Mouse (Mus musculus) lung, embryonic 14.5 days (tissue): Measurements from ENCODE around the gene Pqbp1. TPM values are rescaled to one million over a fixed set of nuclear protein-coding genes. Genes with fewer than 3 reads are reported as not detected.

Experiments
- ATAC-seq: fragments of 200-750 bp; cut with Nextera tagmentation; 2 replicates; pipeline ENCODE4 v1.8.0; 2017; ENCODE audit warnings: mild to moderate bottlenecking, moderate TSS enrichment, moderate library complexity; ENCODE audit not compliant: insufficient read depth
- DNase-seq: peaks from one replicate; pipeline ENCODE4 v3.0.0-alpha.2; 2015
- H3K27ac ChIP-seq: fragments of 300-500 bp; sonication (generic); 2 replicates; pipeline ENCODE4 v1.5.1; 2014; ENCODE audit warnings: low read depth, mild to moderate bottlenecking, moderate library complexity
- H3K27me3 ChIP-seq: fragments of 300-500 bp; sonication (generic); 2 replicates; pipeline ENCODE4 v1.6.1; 2014; ENCODE audit warnings: low read length, control low read depth; ENCODE audit not compliant: insufficient read depth
- H3K36me3 ChIP-seq: fragments of 300-500 bp; sonication (generic); 2 replicates; pipeline ENCODE4 v1.6.1; 2014; ENCODE audit warnings: control low read depth; ENCODE audit not compliant: insufficient read depth
- H3K4me1 ChIP-seq: fragments of 300-500 bp; sonication (generic); 2 replicates; pipeline ENCODE4 v1.6.1; 2014; ENCODE audit warnings: antibody characterized with exemption, control low read depth; ENCODE audit not compliant: insufficient read depth
- H3K4me2 ChIP-seq: fragments of 300-500 bp; sonication (generic); 2 replicates; pipeline ENCODE4 v1.6.1; 2014; ENCODE audit warnings: mild to moderate bottlenecking
- H3K4me3 ChIP-seq: fragments of 300-500 bp; sonication (generic); 2 replicates; pipeline ENCODE4 v1.5.1; 2014; ENCODE audit warnings: low read depth, low read length
- H3K9ac ChIP-seq: fragments of 300-500 bp; sonication (generic); 2 replicates; pipeline ENCODE4 v1.6.1; 2014
- H3K9me3 ChIP-seq: fragments of 300-500 bp; sonication (generic); 2 replicates; pipeline ENCODE4 v1.6.1; 2016; ENCODE audit warnings: low read depth, low read length, control low read depth
- CTCF ChIP-seq: IDR thresholded peaks from 2 replicates; pipeline ENCODE4 v1.5.1; 2016; ENCODE audit warnings: antibody characterized with exemption, low read depth
- WGBS: fragments of 180-500 bp; shearing (Covaris S2); extraction: QIAGEN DNeasy Blood & Tissue Kit; methylation state at CpG from one replicate; pipeline ENCODE4 v1.1.7; 2014; 5-methylcytosine and 5-hydroxymethylcytosine counted together
- polyA plus RNA-seq: library from polyadenylated mRNA; unstranded; fragments of >200 nt; fragmentation: Nextera tagmentation; extraction: Ambion mirVana; gene quantifications from 2 replicates; pipeline ENCODE4 v1.2.1, GENCODE M21; 2014

The Pqbp1 gene
- polyA plus RNA-seq = 96.0 and 101 TPM in 2 replicates

DNA sequence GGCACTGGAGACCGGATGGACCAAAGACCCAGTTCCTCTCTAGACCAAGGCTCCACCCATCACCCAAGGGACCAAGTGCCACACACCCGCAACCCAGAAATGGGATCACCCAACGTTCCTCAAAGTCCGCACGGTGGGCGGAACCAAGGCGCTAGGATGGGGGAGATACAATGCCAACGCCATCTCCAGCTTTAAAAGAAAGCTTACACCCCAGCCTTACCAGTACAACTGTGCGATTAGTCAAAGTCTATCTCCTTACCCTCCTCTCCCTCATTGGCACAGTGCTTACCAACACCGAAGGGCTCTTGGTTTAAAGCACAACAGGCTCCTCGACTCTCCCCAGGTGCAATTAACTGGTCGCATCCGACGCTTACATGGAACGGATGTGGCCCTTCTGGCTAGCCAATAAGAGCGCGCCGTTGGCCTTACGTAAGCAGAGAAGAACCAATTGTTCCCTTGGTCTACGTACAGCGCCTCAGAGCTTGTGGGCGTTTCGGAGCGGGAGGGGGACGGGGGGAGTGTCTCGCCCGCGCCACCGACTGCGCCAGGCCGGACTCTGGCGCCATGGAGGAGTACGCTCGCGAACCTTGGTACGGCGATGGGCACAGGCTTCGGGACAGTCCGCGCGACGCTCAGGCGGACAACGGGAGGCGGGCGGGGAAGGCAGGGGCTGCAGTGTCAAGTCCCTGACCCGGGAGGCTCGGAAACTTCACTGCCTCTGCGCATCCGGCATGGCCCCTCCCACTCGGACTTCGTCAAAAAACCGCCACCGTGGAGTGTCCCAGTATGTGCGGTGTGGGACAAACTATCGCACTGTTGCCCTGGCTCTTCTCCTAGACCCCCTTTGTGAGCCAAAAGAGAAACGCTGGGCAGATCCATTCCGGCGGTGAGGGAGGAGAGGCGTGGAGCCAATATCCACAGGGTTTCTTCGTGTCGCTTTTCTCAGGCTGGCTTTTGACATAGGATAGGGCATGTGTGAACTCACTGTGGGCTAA lies at the start of gene Pqbp1, which contains the start of gene Timm17b:
TSS of gene Pqbp1 (minus strand) at position 390 of the 995 bp plus-strand sequence.
TSS of gene Timm17b (plus strand) at position 478 of the 995 bp plus-strand sequence.
- peaks cover 14% of the 10 kb centered on the region for H3K36me3 ChIP-seq
- peak within 1 kb of the TSS; percentile 61 for H3K9ac ChIP-seq
- peak within 1 kb of the TSS; percentile 83 for H3K27ac ChIP-seq
- no peaks in the 10 kb centered on the region for H3K9me3 ChIP-seq
- WGBS = 10% methylated on average over 62 of the region's 62 CpGs
- peak within 1 kb of the TSS; percentile 54 for H3K4me3 ChIP-seq
- peak within 1 kb of the TSS; percentile 61 for H3K4me2 ChIP-seq
- H3K27me3 ChIP-seq = no peaks in the 10 kb centered on the region
- H3K4me1 ChIP-seq = no peaks in the 10 kb centered on the region
- no peak for TF ChIP-seq CTCF
- ATAC-seq (peak; percentile 99), DNase-seq (peak; percentile 94)

DNA sequence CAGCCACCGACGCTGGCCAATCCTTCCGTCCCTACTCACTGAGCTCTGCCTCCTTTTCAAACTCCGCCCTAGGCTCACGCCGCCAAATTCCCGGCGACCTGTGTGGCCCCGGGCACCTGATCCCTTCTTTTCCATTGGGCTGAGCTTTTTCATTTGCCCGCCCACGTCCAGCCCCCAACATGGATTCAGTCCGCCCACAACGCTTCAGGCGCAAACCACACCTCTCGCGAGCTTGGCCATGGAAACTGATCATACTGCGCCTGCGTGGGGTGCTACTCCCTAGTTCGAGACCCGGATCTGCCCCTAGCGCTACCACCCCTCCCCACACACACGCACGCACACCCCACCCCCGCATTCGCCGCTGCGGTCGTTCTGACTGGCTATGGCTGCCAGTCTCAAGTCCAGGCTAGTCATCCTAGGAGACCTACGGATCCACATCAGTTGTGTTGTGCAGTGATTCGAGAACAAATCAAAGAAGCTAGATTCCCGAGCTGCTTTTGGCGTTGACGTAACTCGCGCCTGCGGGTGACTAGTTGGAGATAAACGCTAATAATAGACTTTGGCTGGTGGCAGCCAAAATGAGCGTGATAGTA lies 48.9 kb upstream of the Pqbp1 start:
- Histone ChIP-seq H3K4me2 (peak overlapping the region; percentile 58), H3K4me3 (peak overlapping the region; percentile 48), H3K36me3 (no peaks in the 10 kb centered on the region), H3K9me3 (no peaks in the 10 kb centered on the region), H3K9ac (peak overlapping the region; percentile 34), H3K4me1 (no peaks in the 10 kb centered on the region), H3K27ac (no peak overlapping the region), H3K27me3 (no peaks in the 10 kb centered on the region)
- no peak for TF ChIP-seq CTCF
- 7% methylated on average over 38 of the region's 38 CpGs for WGBS
- peak; percentile 95 for DNase-seq
- ATAC-seq = peak; percentile 99

DNA sequence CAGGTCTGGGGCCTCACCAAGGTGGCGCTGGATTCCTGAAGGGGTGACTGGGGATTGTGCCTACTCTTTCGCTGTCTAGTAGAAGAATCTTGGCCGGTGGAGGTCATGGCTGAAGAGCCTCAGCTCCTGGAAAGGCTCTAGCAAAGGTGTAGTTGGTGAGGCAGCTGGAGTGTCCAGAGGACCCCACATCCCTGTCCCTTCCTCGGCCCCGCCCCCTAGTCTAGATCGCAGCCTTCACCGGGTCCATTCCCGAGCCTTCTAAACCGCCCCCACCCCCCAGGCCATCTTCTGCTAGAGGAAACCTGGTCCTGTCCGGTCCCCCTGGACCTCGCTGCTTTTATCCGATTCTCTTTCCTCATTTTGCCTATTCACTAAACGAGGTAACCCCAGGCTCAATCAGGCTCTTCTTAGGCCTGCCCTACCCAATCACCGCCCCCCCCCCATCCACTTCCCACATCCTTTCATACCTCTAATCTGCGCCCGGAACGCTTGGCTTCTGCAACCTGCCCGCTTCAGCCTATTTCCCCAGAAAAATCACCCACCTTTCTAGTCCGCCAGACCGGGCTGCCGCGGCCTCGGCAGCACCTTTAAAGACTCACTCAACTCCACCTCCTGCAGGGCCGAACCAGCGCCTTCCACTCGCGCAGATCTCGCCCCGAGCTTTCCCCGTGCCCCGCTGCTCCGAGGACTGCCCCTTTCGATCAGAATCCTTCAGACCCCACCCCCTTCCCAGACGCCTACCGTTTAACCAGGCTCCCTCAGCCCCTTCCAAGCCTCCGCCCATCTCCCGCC lies 48.2 kb upstream of the Pqbp1 start, which contains the start of gene Hdac6:
TSS of gene Hdac6 (minus strand) at position 782 of the 792 bp plus-strand sequence.
- H3K9me3 ChIP-seq = no peaks in the 10 kb centered on the region
- H3K9ac ChIP-seq = peak within 1 kb of the TSS; percentile 48
- WGBS = 13% methylated on average over 35 of the region's 37 CpGs
- no peaks in the 10 kb centered on the region for H3K36me3 ChIP-seq
- no peaks in the 10 kb centered on the region for H3K27me3 ChIP-seq
- TF ChIP-seq CTCF = no peak
- no peaks in the 10 kb centered on the region for H3K4me1 ChIP-seq
- H3K4me2 ChIP-seq = peak within 1 kb of the TSS; percentile 62
- H3K27ac ChIP-seq = no peak within 1 kb of the TSS
- no peak for DNase-seq
- peak within 1 kb of the TSS; percentile 48 for H3K4me3 ChIP-seq
- ATAC-seq = peak; percentile 36

- H3K4me2 ChIP-seq = no peak overlapping the region
- DNase-seq = no peak
- no peaks in the 10 kb centered on the region for H3K36me3 ChIP-seq
- H3K4me1 ChIP-seq = no peaks in the 10 kb centered on the region
- H3K27ac ChIP-seq = no peak overlapping the region
- H3K9ac ChIP-seq = no peak overlapping the region
- no peaks in the 10 kb centered on the region for H3K9me3 ChIP-seq
- ATAC-seq = no peak
- H3K27me3 ChIP-seq = no peaks in the 10 kb centered on the region
- TF ChIP-seq CTCF = no peak
- 72% methylated on average over 8 of the region's 8 CpGs for WGBS
- H3K4me3 ChIP-seq = no peak overlapping the region
Observed at GRCm38 (mm10) chrX:7945618-7946017, 46.5 kb upstream of the Pqbp1 start.

GRCm38 (mm10) chrX:7937667-7938066 lies 38.6 kb upstream of the Pqbp1 start:
- 94% methylated on average over 6 of the region's 6 CpGs for whole genome bisulfite sequencing
- no peak overlapping the region for H3K9ac ChIP-seq
- DNase-seq = no peak
- ATAC-seq = no peak
- H3K27ac ChIP-seq = no peak overlapping the region
- H3K4me2 ChIP-seq = no peak overlapping the region
- H3K9me3 ChIP-seq = no peaks in the 10 kb centered on the region
- no peaks in the 10 kb centered on the region for H3K27me3 ChIP-seq
- H3K4me1 ChIP-seq = no peaks in the 10 kb centered on the region
- TF ChIP-seq CTCF = no peak
- H3K36me3 ChIP-seq = no peaks in the 10 kb centered on the region
- no peak overlapping the region for H3K4me3 ChIP-seq

DNA sequence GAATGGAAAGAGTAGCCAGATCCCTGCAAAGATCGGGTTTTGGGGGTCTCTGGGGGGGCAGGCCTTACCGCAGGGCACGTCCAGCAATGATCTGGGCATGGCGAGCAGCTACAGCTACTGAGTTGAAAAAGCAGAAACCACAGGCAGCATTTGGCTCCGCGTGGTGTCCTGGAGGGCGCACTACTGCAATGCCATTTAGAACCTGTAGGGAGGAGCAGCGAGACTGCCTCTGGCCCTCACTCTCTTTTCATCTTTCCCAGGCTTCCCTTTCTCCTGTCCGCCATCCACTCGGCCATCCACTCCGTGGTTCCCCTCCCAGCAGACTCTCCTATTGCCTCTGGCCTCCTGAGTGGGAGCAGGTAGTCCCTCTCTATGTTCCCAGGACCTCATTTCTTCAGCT lies 37.8 kb upstream of the Pqbp1 start:
- no peak overlapping the region for H3K27ac ChIP-seq
- H3K27me3 ChIP-seq = no peaks in the 10 kb centered on the region
- no peaks in the 10 kb centered on the region for H3K4me1 ChIP-seq
- H3K4me2 ChIP-seq = no peak overlapping the region
- 52% methylated on average over 11 of the region's 11 CpGs for WGBS
- no peak for ATAC-seq
- DNase-seq = no peak
- H3K9ac ChIP-seq = no peak overlapping the region
- no peaks in the 10 kb centered on the region for H3K9me3 ChIP-seq
- peak; percentile 35; the same call in 1 of the 2 replicates for TF ChIP-seq CTCF
- no peak overlapping the region for H3K4me3 ChIP-seq
- H3K36me3 ChIP-seq = 0 out of 2 replicates have a peak, but pooled peaks cover under 1% of the 10 kb centered on the region
